Mouse (Mus musculus) megakaryocyte, embryonic 14.5 days (primary cell): ENCODE results near the gene Fam19a1. TPM values are rescaled to one million over a fixed set of nuclear protein-coding genes. Genes with fewer than 3 reads are reported as not detected.
"Not testable (repeated sequence)": the region's sequence is repeated elsewhere in the genome, so short reads cannot be mapped to it uniquely, and the experiment has no call there.

Source experiments
- H3K27me3 ChIP-seq: replicated peaks from 2 replicates; pipeline ENCODE3; 2012; ENCODE audit warnings: inconsistent platforms
- H3K36me3 ChIP-seq: replicated peaks from 2 replicates; pipeline ENCODE3; 2012; ENCODE audit warnings: low read length, inconsistent platforms, mixed read lengths
- H3K4me1 ChIP-seq: 2 replicates; pipeline ENCODE4 v1.6.1; 2012; ENCODE audit warnings: inconsistent platforms
- H3K4me3 ChIP-seq: replicated peaks from 2 replicates; pipeline ENCODE3; 2012; ENCODE audit warnings: moderate library complexity, mild to moderate bottlenecking, inconsistent platforms
- H3K9me3 ChIP-seq: 2 replicates; pipeline ENCODE4 v1.6.1; 2012; ENCODE audit warnings: inconsistent platforms
- FLI1 ChIP-seq: IDR thresholded peaks from 2 replicates; pipeline ENCODE4 v1.6.1; 2012; ENCODE audit warnings: low read length, inconsistent platforms, mixed read lengths
- GATA1 ChIP-seq: IDR thresholded peaks from 3 replicates; pipeline ENCODE4 v1.6.1; 2012; ENCODE audit warnings: mixed read lengths, low read length, inconsistent platforms, borderline replicate concordance
- polyA plus RNA-seq: library from polyadenylated mRNA; stranded (reverse); fragments of >175 nt; gene quantifications from 2 replicates; pipeline ENCODE4 v1.2.3, GENCODE M21; 2012; ENCODE audit warnings: low replicate concordance; ENCODE audit not compliant: insufficient read depth

Gene Fam19a1
- polyA plus RNA-seq, 1 experiment, result not detected

GRCm38 (mm10) chr6:96165403-96165802 is 52.4 kb downstream of the Fam19a1 start:
- TF ChIP-seq FLI1 (no peak), GATA1 (no peak)
- Histone ChIP-seq H3K4me3 (no peak overlapping the region), H3K4me1 (no peaks in the 10 kb centered on the region), H3K9me3 (peaks cover 32% of the 10 kb centered on the region), H3K27me3 (no peaks in the 10 kb centered on the region), H3K36me3 (no peaks in the 10 kb centered on the region)

DNA sequence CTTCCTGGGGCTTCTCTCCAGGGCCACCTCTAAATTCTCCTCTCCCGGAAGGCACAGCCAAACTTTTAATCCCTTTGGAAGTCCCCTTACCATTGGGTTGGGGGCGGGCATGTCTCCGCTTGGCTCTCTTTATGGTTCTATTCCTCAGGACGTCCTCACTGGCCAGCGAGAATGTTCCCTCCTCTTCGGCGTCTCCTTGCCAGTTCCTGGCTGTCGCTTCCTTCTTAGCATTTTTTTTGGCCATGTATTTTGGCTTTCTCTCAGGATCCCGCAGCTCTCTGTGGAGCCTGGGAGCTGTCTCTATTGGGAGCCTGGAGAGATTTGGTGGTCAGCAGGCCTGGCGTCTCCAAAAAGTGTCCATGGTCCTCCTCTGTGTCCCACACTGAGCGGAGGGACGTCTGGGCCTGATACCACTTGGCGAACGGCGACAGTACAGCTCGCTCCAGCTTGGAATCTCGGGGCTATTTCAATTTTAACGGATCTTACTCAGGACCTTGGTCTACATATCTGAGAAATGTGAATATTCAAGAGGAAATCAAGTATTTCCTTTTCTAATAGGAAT is 52.9 kb downstream of the Fam19a1 start, which contains the start of gene 1700123L14Rik:
Gene 1700123L14Rik (minus strand): TSS at position 426 of the 562 bp plus-strand sequence.
- TF ChIP-seq GATA1 (no peak), FLI1 (no peak)
- Histone ChIP-seq H3K27me3 (no peaks in the 10 kb centered on the region), H3K9me3 (peaks cover 32% of the 10 kb centered on the region), H3K4me3 (no peak within 1 kb of the TSS), H3K36me3 (no peaks in the 10 kb centered on the region), H3K4me1 (no peaks in the 10 kb centered on the region)

- H3K4me1 ChIP-seq, result no peaks in the 10 kb centered on the region
- H3K36me3 ChIP-seq, result no peaks in the 10 kb centered on the region
- peaks cover 32% of the 10 kb centered on the region for H3K9me3 ChIP-seq
- TF ChIP-seq GATA1, result no peak
- TF ChIP-seq FLI1, result no peak
- H3K4me3 ChIP-seq, result no peak overlapping the region
- no peaks in the 10 kb centered on the region for H3K27me3 ChIP-seq
These were observed 54.1 kb downstream of the Fam19a1 start for GRCm38 (mm10) chr6:96167031-96167430.

DNA sequence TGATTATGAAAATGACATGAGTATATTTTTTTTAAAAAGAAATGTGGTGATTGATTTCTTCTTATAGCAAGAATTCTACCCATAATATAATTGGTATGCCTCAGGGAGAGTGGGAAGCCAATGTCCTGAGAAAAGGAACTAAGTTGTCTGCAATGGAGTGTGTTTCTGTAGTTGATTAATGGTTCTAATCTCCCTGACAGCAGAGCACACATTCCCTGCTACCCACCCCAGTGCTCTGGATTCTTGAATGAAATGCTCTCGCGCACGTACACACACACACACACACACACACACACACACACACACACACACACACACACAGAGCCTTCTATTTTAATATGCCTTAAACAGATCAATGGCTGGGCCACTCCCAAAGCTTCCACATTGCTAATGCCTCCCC is 60.7 kb downstream of the Fam19a1 start:
- Histone ChIP-seq H3K36me3 (no peaks in the 10 kb centered on the region), H3K4me3 (no peak overlapping the region), H3K27me3 (no peaks in the 10 kb centered on the region), H3K4me1 (no peaks in the 10 kb centered on the region), H3K9me3 (no peaks in the 10 kb centered on the region)
- TF ChIP-seq GATA1 (no peak), FLI1 (no peak)

GRCm38 (mm10) chr6:96178530-96178929 is 65.6 kb downstream of the Fam19a1 start:
- H3K27me3 ChIP-seq, result no peaks in the 10 kb centered on the region
- TF ChIP-seq GATA1, result no peak
- TF ChIP-seq FLI1, result no peak
- H3K4me1 ChIP-seq, result no peaks in the 10 kb centered on the region
- no peak overlapping the region for H3K4me3 ChIP-seq
- H3K36me3 ChIP-seq, result no peaks in the 10 kb centered on the region
- H3K9me3 ChIP-seq, result peaks cover 2% of the 10 kb centered on the region; the same call in 1 of the 2 replicates

DNA sequence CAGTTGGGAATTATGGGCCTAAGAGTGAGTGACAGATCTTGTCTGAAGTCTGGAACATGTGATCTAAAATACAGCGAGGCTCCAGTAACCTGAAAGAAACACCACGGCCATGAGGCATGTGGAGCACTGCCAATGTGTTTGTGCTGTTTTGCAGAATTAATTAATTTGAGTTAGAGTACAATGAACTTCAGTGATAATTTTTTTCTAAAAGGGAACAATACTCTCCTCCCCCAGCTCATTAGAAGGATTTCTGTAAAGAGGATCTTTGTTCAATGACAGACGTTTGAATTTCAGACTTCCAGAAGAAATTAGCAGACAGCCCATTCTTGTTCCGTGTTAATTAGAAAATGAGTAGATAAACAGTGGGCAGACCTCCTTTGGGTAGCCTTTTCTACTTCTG is 70.4 kb downstream of the Fam19a1 start:
- Histone ChIP-seq H3K4me3 (no peak overlapping the region), H3K27me3 (no peaks in the 10 kb centered on the region), H3K9me3 (peaks cover 2% of the 10 kb centered on the region; the same call in 1 of the 2 replicates), H3K4me1 (no peaks in the 10 kb centered on the region), H3K36me3 (no peaks in the 10 kb centered on the region)
- no peak for TF ChIP-seq FLI1
- TF ChIP-seq GATA1, result no peak

- no peaks in the 10 kb centered on the region for H3K36me3 ChIP-seq
- TF ChIP-seq FLI1, result no peak
- no peak for TF ChIP-seq GATA1
These were observed 73.6 kb downstream of the Fam19a1 start for GRCm38 (mm10) chr6:96186517-96186916.

DNA sequence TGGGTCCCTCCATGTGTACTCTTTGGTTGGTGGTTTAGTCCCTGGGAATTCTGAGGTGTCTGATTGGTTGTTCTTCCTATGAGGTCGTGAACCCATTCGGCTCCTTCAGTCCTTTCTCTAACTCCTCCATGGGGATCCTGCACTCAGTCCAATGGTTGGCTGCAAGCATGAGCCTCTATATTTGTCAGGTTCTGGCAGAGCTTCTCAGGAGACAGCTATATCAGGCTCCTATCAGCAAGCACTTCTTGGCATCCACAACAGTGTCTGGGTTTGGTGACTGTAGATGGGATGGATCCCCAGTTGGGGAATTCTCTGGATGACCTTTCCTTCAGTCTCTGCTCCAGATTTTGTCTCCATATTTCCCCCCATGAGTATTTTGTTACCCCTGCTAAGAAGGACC is 86.0 kb downstream of the Fam19a1 start:
- H3K4me3 ChIP-seq, H3K36me3 ChIP-seq, H3K27me3 ChIP-seq, H3K4me1 ChIP-seq: not testable (repeated sequence)
- peaks cover 13% of the 10 kb centered on the region for H3K9me3 ChIP-seq

More at GRCm38 (mm10) chr6:96186517-96186916, 73.6 kb downstream of the Fam19a1 start:
- Histone ChIP-seq H3K4me1 (no peaks in the 10 kb centered on the region), H3K4me3 (no peak overlapping the region), H3K27me3 (no peaks in the 10 kb centered on the region), H3K9me3 (no peaks in the 10 kb centered on the region)

DNA sequence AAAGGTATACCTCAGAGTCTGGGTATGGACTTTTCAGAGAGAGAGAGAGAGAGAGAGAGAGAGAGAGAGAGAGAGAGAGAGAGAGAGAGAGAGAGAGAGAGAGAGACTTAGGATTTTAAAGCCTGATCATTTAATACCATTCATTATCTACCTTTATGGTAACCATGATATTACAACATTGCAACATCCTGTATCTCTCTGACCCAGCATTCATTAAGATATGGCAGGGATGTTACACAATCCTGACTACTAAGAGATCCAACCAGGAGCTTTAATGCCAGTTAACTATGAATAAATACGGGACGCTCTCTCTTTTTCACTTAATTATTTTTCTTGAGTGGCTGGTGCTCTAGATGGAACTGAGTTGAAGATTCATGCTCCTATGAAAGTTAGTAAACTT is 92.4 kb downstream of the Fam19a1 start:
- H3K4me3 ChIP-seq, result no peak overlapping the region
- H3K4me1 ChIP-seq, result no peaks in the 10 kb centered on the region
- TF ChIP-seq GATA1 (no peak), FLI1 (no peak)
- H3K9me3 ChIP-seq, result peaks cover 12% of the 10 kb centered on the region; the same call in 1 of the 2 replicates
- no peaks in the 10 kb centered on the region for H3K36me3 ChIP-seq
- H3K27me3 ChIP-seq, result no peaks in the 10 kb centered on the region

- no peaks in the 10 kb centered on the region for H3K4me1 ChIP-seq
- H3K4me3 ChIP-seq, result no peak overlapping the region
- no peaks in the 10 kb centered on the region for H3K36me3 ChIP-seq
- TF ChIP-seq GATA1, result no peak
- TF ChIP-seq FLI1, result no peak
- no peaks in the 10 kb centered on the region for H3K27me3 ChIP-seq
- H3K9me3 ChIP-seq, result 0 out of 2 replicates have a peak, but pooled peaks cover 2% of the 10 kb centered on the region
These were observed 121.9 kb downstream of the Fam19a1 start for GRCm38 (mm10) chr6:96234806-96235205.

DNA sequence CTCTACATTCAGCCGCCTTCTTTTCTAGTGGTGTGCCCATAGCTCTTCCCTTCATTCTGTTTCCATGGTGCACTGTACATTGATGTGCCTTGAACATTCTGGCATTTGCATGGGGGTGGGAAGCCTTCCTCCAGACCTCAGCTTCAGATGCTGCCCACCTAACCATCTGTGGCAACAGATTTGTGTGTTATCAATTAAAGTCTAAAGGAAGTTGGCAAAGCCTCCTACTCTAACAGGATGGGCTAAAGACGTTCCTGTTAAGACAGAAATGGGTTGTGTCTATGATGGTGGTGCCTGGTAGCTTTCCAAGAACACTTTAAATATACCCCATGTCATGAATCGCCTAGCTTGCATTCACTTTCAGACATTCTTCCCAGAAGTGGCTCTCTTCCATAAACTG is 131.4 kb downstream of the Fam19a1 start:
- TF ChIP-seq FLI1 (no peak), GATA1 (no peak)
- Histone ChIP-seq H3K9me3 (0 out of 2 replicates have a peak, but pooled peaks cover under 1% of the 10 kb centered on the region), H3K36me3 (no peaks in the 10 kb centered on the region), H3K4me3 (no peak overlapping the region), H3K27me3 (no peaks in the 10 kb centered on the region), H3K4me1 (no peaks in the 10 kb centered on the region)
